Mouse (Mus musculus) heart, adult 8-10 months (tissue): Measurements from ENCODE around the gene St8sia4. TPM values are rescaled to one million over a fixed set of nuclear protein-coding genes. Genes with fewer than 3 reads are reported as not detected.
"Not testable (repeated sequence)": the region's sequence is repeated elsewhere in the genome, so short reads cannot be mapped to it uniquely, and the experiment has no call there.

Experiments used
- DNase-seq: peaks from one replicate; pipeline ENCODE4 v3.0.0; 2022; ENCODE audit warnings: low spot score
- total RNA-seq, 4 experiments: library from RNA; stranded (reverse); gene quantifications; 2 replicates each; pipeline ENCODE4 v1.2.4; 2022

St8sia4 gene
- total RNA-seq, 4 experiments from 2014 or later, result 5.4 to 7.6 (median 6.5) TPM

DNA sequence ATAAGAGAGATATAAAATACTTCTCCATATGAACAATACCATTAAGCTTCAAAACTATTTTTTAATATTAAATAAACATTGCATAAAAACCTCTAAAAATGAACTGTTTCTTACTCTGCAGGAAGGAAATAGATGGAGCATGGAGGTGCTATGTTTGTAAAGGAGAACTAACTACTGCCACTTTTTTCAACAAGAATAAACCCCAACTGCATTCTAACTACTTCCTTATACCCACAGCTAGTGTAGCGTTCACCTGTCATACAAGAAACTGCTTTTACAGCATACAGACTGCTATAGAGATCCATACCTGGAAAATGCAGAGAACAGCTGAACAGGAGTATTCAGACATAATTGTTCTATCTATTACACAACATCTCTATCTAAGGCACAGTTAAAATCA lies 70.5 kb downstream of the St8sia4 start:
- DNase-seq, result no peak

DNA sequence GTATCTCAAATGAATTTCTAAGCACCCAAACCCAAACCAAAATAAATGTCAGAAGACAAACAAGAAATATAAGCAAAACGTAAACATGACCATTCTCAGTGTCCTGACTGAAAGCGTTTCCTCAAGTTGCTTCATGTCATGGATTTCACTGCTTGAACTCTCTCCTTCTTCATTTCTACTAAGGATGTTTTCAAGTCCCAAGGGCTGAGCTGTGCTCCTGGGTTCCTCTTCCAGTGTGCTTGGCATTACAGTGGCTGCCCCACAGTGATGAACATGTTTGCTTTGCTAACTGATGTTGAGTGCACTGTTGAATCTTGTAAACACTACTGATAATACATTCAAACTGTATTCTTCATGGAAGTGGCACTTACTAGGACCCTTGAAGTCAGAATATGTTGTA lies 76.3 kb downstream of the St8sia4 start:
- no peak for DNase-seq

DNA sequence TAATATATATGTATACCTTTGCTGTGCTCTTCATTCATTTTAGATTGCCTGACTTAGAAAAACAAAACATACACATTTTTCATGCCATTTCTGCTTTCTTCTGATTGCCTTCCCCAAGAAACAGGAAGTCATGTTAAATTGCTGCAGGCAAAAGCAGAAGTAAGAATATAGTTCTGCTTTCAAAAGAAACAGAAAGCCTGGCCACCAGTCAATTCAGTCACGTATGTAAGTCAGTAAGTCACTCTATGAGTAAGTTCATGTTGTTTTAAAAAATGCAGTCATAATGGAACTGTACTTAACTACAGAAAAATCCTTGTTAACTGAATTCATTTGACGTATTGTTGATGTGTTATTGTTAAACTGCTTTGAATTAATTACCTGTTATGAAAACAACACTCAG lies 77.3 kb downstream of the St8sia4 start:
- peak; percentile 35 for DNase-seq

DNA sequence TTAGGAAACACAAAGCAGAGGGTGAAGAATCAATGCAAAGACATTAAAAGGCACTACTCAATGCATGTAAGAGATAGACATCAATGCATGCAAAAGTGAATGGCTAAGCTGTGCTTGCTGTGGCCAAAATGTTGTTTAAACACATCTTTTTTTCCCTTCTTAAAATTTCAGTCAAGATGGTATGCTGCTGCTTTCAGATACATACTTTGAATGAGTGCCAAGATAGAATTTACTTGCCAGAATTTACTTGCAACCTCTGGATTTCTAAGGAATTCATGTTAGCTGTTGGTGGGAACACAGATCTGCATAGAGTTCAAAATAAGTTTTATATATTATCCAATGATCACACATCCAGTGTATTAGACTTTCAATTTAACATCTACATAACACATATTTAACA lies 77.9 kb downstream of the St8sia4 start:
- DNase-seq, result no peak

DNA sequence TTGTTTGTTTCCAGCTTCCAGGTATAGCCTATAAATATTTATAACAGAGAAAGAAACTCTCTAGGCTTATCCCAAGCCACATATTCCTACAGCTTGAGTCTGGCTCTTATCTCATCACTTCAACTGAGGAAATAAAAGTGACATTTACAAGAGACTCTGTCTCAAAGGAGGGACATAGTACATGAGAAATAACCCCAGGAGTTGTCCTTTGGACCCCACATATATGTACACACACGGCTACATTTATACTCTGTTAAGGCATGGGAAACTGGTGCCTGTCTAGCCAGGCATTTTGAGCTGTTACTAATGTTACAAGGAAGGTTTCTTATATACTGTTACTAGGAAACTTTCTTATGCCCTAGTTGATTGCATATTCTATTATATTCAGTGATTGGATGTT lies 84.1 kb downstream of the St8sia4 start:
- DNase-seq, result no peak

DNA sequence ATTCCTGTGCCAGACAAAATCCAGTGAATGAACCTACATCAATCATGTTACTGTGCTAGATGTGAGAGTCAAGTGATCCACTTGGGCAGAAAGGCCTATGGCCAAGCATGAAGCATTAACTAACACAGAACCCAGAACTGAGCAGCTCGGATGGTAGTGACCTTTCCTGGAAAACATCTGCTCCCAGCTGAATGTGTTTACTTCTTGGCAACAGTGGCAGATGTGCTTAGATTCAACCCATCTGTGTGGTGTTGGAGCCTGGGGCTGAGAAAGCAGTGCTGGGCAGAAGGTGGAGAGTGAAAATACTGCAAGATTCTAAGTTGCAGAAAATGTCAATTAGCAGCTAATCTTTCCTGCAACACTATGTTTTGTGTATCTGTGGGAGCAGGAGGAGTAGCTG lies 85.1 kb downstream of the St8sia4 start:
- no peak for DNase-seq

DNA sequence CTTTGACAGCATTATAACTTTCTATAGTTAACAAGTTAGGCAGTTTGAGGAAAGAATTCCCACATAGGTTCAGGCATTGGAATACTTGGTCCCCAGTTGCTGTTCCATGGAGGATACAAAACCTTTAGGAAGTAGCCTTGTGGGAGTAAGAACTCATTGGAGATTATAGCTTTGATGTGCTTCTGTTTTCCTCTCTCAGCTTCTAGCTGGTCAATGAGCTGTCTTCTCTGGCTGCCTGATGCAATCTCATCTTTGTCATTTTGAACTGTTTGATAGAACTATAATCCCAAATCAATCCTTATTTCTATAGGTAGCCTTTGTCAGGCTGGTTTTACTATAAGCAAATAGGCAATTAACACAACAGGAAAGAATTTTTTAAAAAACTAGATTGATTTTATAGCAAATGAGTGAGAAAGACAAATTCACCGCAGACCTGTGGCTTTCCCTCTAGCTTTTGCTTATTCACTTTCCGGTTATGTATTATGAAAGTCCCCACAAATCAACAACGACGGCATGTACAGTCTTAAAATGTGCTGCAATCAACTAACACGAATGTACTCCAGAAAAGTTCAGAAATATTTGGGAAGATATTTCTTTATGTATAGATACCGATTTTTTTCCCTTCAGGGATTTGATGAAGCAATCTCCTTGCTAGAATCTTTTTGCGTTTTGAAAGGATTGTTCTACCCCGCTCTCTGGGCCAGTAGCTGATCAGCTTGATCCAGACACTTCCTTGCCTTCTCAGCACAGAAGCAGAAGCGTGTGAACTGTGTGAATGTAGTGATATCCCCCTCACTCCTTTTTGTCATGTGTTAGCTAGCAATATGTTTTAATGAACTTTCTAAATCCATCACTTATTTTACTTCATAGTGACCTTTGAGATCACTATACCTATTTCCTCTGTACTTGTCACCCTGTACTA lies 94.5 kb downstream of the St8sia4 start:
- DNase-seq, result no peak

DNA sequence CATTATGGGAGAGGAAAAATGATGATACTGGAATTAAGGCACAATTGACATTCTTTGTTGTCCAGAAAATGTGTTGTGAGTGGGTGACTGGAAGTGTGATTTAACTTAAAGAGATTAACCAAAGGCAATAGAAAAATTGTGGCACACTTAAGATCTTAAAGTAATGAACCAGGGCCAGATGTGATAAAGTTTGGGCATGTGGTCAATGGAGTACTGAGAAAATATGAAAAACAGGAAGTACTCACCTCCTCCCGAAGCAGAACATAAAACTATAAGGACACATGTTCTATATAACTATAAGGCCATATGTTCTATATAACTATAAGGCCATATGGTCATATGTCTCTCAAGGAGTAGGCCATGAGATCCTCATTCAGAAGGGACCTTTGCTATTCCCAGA lies 96.3 kb downstream of the St8sia4 start:
- DNase-seq, result no peak

DNA sequence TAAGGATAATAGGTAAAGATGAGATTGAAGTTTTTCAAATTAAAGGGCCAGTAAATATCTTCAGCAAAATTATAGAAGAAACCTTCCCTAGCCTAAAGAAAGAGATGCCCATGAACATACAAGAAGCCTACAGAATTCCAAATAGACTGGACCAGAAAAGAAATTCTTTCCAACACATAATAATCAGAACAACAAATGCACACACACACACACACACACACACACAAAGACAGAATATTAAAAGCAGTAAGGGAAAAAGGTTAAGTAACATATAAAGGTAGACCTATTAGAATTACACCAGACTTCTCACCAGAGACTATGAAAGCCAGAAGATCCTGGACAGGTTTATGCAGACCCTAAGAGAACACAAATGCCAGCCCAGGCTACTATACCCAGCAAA lies 112.8 kb downstream of the St8sia4 start:
- not testable (repeated sequence) for DNase-seq

DNA sequence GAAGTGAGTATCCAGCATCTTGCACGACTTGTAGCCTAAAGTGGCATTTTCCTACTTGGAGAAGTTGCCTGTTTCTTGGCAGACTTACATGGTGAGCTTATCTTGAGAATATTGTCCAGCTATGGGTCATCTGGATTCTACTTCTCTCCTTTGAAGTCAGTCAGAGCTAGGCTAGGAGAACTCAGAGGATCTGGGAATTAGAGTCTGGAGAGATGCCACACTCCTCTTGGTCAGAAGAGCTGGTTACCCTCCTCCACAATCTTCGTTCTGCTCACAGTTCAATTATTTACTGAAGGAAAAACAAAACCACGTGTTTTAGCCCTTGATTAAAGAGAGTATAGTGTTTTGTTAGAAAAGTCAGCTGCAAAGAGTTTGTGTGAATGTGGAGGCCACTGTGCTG lies 125.9 kb downstream of the St8sia4 start:
- DNase-seq, result no peak
